Mouse (Mus musculus): ENCODE data around the gene Gm17455. TPM values are rescaled to one million over a fixed set of nuclear protein-coding genes. Genes with fewer than 3 reads are reported as not detected.

Gm17455 gene
- polyA plus RNA-seq, 1 experiment from 2014 or later: not detected

DNA sequence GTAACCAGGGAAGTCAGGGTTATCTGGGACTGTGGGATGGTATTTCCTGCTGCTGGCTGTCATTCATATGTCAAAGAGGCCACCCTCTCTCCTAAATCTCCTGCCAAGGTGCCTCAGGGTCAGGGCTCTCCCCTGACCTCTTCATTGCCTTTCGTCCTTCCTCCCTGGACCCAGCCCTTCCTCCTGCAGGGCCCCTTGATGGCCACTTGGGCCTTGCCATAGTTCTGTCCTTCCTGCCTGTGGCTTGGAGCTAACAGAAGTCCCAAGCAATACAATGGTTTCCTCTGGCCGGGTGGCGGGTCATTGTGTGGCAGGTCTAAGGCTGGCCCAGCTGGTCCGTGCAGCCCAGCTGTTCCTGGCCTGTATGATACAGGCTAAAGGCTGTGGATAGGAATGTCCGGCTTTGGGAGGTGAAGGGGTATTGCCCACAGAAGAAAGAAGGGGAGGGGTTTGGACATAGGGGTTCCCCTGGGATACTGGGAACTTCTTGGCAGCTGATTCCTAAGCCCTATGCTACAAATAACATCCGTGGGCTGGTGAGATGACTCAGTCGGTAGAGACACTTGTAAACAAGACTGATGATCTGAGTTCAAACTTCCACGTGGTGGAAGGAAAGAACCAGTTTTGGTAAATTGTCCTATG, 25.5 kb upstream of the Gm17455 start:
- Histone ChIP-seq H3K9ac (no peak overlapping the region), H3K27me3 (no peaks in the 10 kb centered on the region), H3K9me3 (replicated peaks) (no peaks in the 10 kb centered on the region), H3K4me2 (no peak overlapping the region), H3K4me1 (replicated peaks) (peaks cover 26% of the 10 kb centered on the region), H3K4me3 (replicated peaks) (no peak overlapping the region), H3K36me3 (no peaks in the 10 kb centered on the region), H3K27ac (0 out of 2 replicates have a peak overlapping the region, but pooled peaks have one; percentile 29)
- DNase-seq: no peak
- 30% methylated on average over 8 of the region's 8 CpGs for WGBS (ENCODE audit: insufficient replicate concordance)
- 0 out of 2 replicates have a peak, but pooled peaks have one; percentile 12 for ATAC-seq (ENCODE audit: low read depth)

DNA sequence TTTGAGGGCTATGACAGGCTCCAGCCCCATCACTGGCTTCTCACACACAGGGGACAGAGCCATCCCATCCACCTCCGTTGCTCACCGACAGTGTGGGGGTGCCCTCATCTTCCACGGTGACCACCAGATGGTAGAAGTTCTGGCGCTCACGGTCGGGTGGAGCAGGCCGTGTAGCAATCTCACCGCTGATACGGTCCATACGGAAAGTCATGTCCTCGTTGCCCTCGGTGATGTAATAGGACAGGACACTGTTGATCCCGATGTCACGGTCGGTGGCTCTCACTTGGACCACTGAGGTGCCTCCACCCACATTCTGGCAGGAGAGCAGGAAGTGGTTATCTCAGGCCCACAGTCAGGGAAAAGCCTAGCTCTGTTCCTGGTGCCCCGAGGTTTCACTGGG, 22.8 kb upstream of the Gm17455 start:
- ATAC-seq (ENCODE audit: low read depth): no peak
- Histone ChIP-seq H3K9ac (no peak overlapping the region), H3K27me3 (no peaks in the 10 kb centered on the region), H3K4me2 (no peak overlapping the region), H3K27ac (no peak overlapping the region), H3K4me3 (replicated peaks) (no peak overlapping the region), H3K4me1 (replicated peaks) (peaks cover 12% of the 10 kb centered on the region), H3K9me3 (replicated peaks) (no peaks in the 10 kb centered on the region), H3K36me3 (no peaks in the 10 kb centered on the region)
- WGBS (ENCODE audit: insufficient replicate concordance): 57% methylated on average over 16 of the region's 16 CpGs
- DNase-seq: no peak

DNA sequence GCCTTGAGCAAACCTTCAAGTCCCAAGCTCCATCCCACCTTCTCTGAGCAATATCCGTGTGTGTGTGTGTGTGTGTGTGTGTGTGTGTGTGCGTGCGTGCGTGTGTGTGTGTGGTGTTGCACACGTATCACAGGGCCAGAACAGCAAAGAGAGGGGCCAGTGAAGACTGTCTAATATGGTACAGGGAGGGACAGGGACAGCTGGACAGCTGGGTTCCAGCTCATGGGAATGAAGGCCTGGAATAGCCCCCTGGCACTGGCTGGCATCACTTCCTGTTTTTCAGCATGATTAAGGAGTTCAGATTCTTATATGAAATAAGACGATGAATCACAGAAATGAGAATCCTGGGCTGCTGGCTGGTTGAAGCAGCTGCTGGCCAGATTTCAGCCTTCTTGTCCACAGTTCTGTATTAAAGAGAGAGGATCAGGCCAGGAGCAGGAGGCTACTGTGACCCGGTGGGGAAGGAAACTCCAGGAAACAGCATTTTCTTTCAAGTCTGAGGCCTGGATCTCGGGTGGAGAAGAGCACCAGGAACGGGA, 20.0 kb upstream of the Gm17455 start:
- no peak overlapping the region for H3K27ac ChIP-seq
- no peak overlapping the region for H3K4me2 ChIP-seq
- no peaks in the 10 kb centered on the region for H3K27me3 ChIP-seq
- no peaks in the 10 kb centered on the region for H3K4me1 ChIP-seq (replicated peaks)
- H3K36me3 ChIP-seq: no peaks in the 10 kb centered on the region
- DNase-seq: no peak
- no peak overlapping the region for H3K4me3 ChIP-seq (replicated peaks)
- WGBS (ENCODE audit: insufficient replicate concordance): 65% methylated on average over 9 of the region's 9 CpGs
- H3K9ac ChIP-seq: no peak overlapping the region
- no peak for ATAC-seq (ENCODE audit: low read depth)
- no peaks in the 10 kb centered on the region for H3K9me3 ChIP-seq (replicated peaks)

DNA sequence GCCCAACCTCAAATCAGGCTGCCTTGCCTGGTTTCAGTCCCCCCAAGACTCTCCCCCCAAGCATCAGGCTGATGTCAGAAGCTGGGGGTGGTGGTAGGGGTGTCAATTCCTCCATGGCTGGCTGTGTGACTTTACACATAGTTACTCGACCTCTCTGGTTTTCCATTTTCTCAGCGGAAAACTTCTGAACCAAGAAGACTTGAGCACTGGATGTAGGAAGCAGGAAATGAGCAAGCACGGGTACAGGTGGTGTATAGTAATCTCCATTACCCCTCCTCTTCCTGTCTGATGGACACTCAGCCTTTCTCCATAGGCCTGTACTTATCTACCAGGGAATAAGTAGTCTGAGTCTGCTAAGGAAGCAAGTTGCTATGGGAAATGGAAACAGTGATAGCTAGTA, 19.3 kb upstream of the Gm17455 start:
- Histone ChIP-seq H3K4me3 (replicated peaks) (no peak overlapping the region), H3K9ac (no peak overlapping the region), H3K9me3 (replicated peaks) (no peaks in the 10 kb centered on the region), H3K36me3 (no peaks in the 10 kb centered on the region), H3K4me2 (no peak overlapping the region), H3K27me3 (no peaks in the 10 kb centered on the region), H3K27ac (no peak overlapping the region), H3K4me1 (replicated peaks) (no peaks in the 10 kb centered on the region)
- ATAC-seq (ENCODE audit: low read depth) (no peak), DNase-seq (no peak)
- 39% methylated on average over 3 of the region's 3 CpGs for WGBS (ENCODE audit: insufficient replicate concordance)

DNA sequence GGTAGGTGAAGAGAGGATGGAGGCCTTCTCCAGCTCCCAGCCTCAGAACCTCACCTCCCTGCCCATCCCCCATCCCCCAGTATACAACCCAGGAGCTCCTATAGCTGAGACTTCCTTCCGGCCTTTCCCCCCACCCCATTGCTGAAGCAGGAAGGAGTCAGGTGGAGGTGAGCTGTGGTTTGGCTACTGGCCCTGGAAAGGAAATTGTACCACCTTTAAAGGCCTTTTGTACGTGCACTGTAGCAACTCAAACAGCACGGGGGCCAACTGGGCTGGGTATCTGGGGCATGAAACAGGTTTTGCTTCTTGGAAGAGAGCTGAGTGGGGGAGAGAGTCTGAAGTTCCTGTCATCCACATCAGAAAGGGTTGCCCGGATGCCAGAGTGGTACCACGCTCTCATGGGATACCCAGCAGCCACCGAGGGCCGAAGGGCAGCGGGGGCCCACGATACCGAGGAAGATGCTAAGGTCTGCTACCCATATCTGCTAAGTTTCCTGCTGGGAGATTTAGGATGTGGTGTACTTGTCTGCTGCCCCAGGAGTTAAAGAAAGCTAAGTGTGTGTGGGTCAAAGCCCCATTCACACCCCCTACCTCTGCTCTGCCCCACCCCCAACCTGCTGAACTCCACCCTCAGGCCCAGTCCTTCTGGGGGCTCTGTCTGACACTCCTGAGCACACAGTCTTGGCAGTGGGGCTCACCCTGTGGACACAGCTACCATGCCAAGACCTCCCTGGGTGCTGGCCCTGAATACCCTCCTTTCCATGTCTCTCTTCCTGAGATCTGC, 18.2 kb upstream of the Gm17455 start:
- Histone ChIP-seq H3K27me3 (no peaks in the 10 kb centered on the region), H3K9me3 (replicated peaks) (no peaks in the 10 kb centered on the region), H3K9ac (no peak overlapping the region), H3K4me2 (no peak overlapping the region), H3K36me3 (no peaks in the 10 kb centered on the region), H3K27ac (no peak overlapping the region), H3K4me1 (replicated peaks) (no peaks in the 10 kb centered on the region), H3K4me3 (replicated peaks) (no peak overlapping the region)
- DNase-seq (no peak), ATAC-seq (ENCODE audit: low read depth) (no peak)
- 56% methylated on average over 10 of the region's 10 CpGs for WGBS (ENCODE audit: insufficient replicate concordance)

DNA sequence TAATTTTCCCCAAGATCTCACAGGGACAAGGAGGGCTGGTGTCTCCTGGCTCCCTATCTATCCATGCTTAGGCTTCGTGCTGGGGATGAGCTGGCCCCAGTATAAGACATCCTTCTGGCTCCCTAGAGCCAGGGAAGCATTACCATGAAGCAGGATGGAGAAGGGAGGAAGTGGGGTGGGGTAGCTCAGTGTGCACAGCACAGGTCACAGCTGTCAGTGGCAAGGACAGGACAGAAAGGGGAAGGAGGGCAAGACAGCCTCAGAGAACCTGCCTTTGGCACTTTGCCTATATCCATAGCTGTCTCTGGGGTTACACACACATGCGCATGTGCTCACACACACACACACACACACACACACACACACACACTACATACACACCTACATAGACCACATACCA, 11.2 kb upstream of the Gm17455 start:
- H3K4me3 ChIP-seq (replicated peaks): no peak overlapping the region
- ATAC-seq (ENCODE audit: low read depth) (no peak), DNase-seq (no peak)
- no peaks in the 10 kb centered on the region for H3K36me3 ChIP-seq
- 43% methylated on average over 2 of the region's 2 CpGs for WGBS (ENCODE audit: insufficient replicate concordance)
- no peak overlapping the region for H3K27ac ChIP-seq
- H3K27me3 ChIP-seq: no peaks in the 10 kb centered on the region
- no peaks in the 10 kb centered on the region for H3K9me3 ChIP-seq (replicated peaks)
- no peak overlapping the region for H3K4me2 ChIP-seq
- H3K9ac ChIP-seq: no peak overlapping the region
- no peaks in the 10 kb centered on the region for H3K4me1 ChIP-seq (replicated peaks)

DNA sequence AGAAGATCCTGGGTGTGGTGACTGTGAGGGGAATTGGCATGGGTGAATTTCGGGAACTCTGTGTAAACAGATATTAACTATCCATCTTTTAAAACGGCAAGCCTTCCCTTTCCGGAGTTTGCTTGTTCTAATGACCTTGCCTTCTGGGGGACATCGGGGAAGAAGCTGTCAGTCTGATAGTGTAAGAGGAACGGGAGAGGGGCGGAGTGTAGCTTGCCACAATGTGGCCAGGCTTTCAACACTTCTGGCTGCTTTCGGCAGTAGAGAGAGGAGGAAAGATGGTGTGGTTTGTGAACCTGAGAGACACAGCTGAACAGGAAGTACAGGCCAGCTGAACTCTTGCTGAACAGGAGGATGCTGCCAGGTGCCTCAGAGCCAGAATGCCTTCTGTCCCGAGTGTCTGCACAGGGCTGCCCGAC, 10.1 kb upstream of the Gm17455 start:
- no peaks in the 10 kb centered on the region for H3K4me1 ChIP-seq (replicated peaks)
- no peaks in the 10 kb centered on the region for H3K27me3 ChIP-seq
- WGBS (ENCODE audit: insufficient replicate concordance): 8% methylated on average over 9 of the region's 9 CpGs
- ATAC-seq (ENCODE audit: low read depth): no peak
- H3K9ac ChIP-seq: no peak overlapping the region
- peak; percentile 23 for DNase-seq
- no peaks in the 10 kb centered on the region for H3K9me3 ChIP-seq (replicated peaks)
- no peak overlapping the region for H3K4me2 ChIP-seq
- H3K36me3 ChIP-seq: no peaks in the 10 kb centered on the region
- H3K27ac ChIP-seq: no peak overlapping the region
- no peak overlapping the region for H3K4me3 ChIP-seq (replicated peaks)

DNA sequence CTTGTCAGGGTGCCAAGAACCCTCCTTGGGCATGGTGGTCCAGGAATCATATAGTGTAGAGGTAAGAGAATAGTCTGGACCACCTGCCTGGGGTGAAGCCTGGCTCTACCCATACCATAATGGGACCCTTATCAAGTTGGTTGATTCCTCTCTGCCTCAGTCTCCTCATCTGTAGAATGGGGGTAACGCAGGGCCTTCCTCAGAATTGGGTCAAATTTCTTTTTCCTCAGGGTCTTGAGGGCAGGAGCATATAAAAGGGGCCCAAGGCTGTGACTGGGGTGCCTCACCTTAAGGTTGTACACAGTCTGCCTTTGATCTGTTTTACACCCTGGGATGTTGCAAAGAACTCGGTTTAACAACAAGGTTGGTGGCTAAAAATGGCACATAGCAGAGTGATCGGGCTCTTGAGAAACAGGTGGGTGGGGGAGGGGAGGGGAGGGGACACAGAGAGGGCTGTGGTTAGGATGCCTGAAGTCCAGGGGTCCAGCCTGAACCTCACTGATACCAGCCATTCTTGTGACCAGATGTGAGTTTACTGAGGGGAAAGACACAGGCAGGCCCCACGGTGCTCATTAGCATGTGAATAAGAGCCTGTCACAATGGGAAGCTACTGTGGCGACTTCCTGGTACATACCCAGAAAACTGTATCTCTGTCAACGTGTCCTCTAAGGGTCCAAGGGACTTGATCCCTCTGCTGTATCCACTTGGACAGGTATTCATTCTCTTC, 9.2 kb upstream of the Gm17455 start:
- 32% methylated on average over 6 of the region's 6 CpGs for WGBS (ENCODE audit: insufficient replicate concordance)
- DNase-seq (no peak), ATAC-seq (ENCODE audit: low read depth) (no peak)
- no peak overlapping the region for H3K9ac ChIP-seq
- no peaks in the 10 kb centered on the region for H3K9me3 ChIP-seq (replicated peaks)
- no peaks in the 10 kb centered on the region for H3K4me1 ChIP-seq (replicated peaks)
- H3K36me3 ChIP-seq: no peaks in the 10 kb centered on the region
- no peak overlapping the region for H3K27ac ChIP-seq
- H3K4me3 ChIP-seq (replicated peaks): no peak overlapping the region
- H3K27me3 ChIP-seq: no peaks in the 10 kb centered on the region
- no peak overlapping the region for H3K4me2 ChIP-seq

DNA sequence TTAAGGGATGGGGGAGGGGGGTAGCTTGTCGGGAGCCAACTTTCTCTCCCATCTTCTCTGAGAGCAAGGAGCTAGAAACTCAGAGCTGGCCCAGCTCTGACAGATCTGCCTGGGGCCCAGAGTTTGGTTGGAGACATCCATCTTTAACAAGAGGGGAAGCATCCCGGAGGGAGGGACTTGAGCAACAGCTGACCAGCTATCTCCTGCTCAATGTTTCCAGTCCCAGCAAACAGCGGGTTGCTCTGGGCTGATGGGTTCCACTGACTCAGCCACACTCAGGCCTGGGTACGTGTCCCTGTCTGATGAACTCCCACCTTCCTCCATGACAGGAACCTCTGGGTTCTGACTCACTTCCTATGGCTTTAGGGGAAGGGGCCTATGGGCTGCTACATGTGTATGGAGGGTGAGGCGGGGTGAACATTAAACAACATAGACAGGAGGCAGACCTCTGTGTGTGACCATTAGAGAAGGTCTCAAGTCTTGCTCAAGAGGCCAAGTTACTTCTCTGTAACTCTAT, 8.6 kb upstream of the Gm17455 start:
- Histone ChIP-seq H3K9ac (no peak overlapping the region), H3K27ac (no peak overlapping the region), H3K4me1 (replicated peaks) (no peaks in the 10 kb centered on the region), H3K36me3 (no peaks in the 10 kb centered on the region), H3K9me3 (replicated peaks) (no peaks in the 10 kb centered on the region), H3K4me2 (no peak overlapping the region), H3K27me3 (no peaks in the 10 kb centered on the region), H3K4me3 (replicated peaks) (no peak overlapping the region)
- ATAC-seq (ENCODE audit: low read depth): no peak
- 36% methylated on average over 5 of the region's 5 CpGs for WGBS (ENCODE audit: insufficient replicate concordance)
- no peak for DNase-seq

DNA sequence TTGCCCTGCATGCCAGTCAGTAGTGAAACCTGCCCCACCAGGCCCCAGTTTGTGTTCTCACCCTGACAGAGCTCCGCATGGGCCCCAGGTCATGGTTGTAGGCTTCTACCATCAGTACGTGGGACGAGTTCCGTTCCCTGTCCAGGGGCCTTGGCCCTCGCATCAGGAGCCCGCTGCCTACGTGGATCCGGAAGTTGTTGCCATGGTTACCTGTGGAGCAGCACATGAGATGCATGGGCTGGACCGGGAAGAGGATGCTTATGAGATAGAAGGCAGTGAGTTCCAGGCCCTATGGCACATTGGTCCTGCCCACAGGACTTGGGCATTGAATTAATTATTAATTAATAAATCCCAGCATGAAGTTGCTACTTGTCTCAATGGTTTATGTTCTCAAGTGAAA, 7.9 kb upstream of the Gm17455 start:
- no peak for ATAC-seq (ENCODE audit: low read depth)

DNA sequence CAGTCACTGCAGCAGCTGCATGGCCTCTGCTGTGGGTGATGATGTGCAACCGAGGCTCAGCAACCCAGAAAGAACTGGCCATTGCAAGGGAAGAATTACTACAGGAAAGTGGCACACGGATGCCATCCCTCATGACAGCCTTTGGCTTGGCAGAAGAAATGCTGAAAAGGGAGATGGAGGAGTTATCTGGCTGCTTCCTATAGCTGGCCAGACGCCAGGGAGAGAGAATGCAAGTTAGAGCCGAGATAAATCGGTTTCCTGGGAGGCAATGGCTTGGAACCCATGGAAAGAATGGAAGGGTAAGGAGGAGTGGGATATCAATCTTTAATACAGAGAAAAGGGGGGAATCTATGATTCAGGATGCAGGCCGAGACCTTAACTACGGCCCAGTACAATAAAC, 4.6 kb upstream of the Gm17455 start:
- Histone ChIP-seq H3K9ac (no peak overlapping the region), H3K4me1 (replicated peaks) (no peaks in the 10 kb centered on the region), H3K27me3 (no peaks in the 10 kb centered on the region), H3K4me2 (no peak overlapping the region), H3K4me3 (replicated peaks) (no peak overlapping the region), H3K9me3 (replicated peaks) (no peaks in the 10 kb centered on the region), H3K27ac (no peak overlapping the region), H3K36me3 (no peaks in the 10 kb centered on the region)
- no peak for ATAC-seq (ENCODE audit: low read depth)
- 63% methylated on average over 7 of the region's 7 CpGs for WGBS (ENCODE audit: insufficient replicate concordance)
- DNase-seq: no peak

More for the DNA sequence above, 7.9 kb upstream of the Gm17455 start:
- H3K27me3 ChIP-seq: no peaks in the 10 kb centered on the region
- H3K9me3 ChIP-seq (replicated peaks): no peaks in the 10 kb centered on the region
- DNase-seq: no peak
- WGBS (ENCODE audit: insufficient replicate concordance): 78% methylated on average over 9 of the region's 9 CpGs
- H3K4me2 ChIP-seq: no peak overlapping the region
- no peak overlapping the region for H3K9ac ChIP-seq
- no peaks in the 10 kb centered on the region for H3K36me3 ChIP-seq
- H3K4me1 ChIP-seq (replicated peaks): no peaks in the 10 kb centered on the region
- H3K27ac ChIP-seq: no peak overlapping the region
- H3K4me3 ChIP-seq (replicated peaks): no peak overlapping the region

Measured in liver, embryonic 13.5 days (tissue).